Comparison of ENCODE assay signal across 8 mouse cellular contexts in the genomic region with DNA sequence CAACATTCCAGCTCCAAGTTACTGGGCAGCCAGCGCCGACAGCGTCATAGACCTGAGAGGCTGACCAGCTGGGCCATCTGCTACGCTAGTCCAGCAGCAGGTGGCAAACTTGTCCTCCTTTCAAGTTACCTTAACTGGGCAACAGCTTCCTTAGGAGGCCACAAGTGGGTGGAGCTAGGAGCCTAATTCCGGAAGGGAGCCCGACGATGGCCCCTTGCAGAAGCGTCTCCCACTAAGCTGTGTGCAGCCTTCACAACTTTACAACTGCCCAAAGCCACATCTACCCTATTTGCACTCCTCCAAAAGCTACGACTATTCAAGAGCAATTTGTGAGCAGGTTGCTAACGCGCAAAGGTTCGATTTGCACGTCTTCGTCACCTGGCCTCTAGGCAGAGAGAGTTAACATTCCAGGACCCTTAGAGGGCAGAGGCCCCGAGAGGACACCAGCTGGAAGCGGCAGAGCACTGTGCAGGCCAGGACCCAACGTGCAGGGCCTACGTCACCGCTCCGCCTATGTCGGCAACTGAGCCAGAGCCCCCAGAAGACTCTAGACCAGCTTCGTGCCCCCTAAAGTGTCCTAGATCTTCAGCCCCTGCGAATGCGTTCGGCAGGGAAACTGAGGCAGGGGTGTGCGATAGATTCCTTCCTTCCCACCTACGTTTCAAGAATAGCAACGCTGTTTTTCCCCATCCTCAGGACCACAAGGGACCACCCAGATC. TPM values are rescaled to one million over a fixed set of nuclear protein-coding genes. Genes with fewer than 3 reads are reported as not detected.
A peak's percentile ranks its signal among the peaks of the same experiment; 100 is the strongest.
DNase-seq lines count a peak whose midpoint lies in the region; ATAC-seq lines count a peak whose summit lies in the region.

No protein-coding gene starts in this region.

- WGBS in forebrain, embryonic 13.5 days, result 3% methylated on average over 28 of the region's 28 CpGs
- 2% methylated on average over 28 of the region's 28 CpGs for WGBS in hindbrain, embryonic 11.5 days
- 1% methylated on average over 28 of the region's 28 CpGs for WGBS in limb, embryonic 15.5 days
- 2% methylated on average over 28 of the region's 28 CpGs for WGBS in midbrain, embryonic 15.5 days
- 2% methylated on average over 28 of the region's 28 CpGs for WGBS in stomach, embryonic 16.5 days

- ATAC-seq in forebrain, embryonic 13.5 days, result peak; percentile 48
- peak; percentile 55 for ATAC-seq in hindbrain, embryonic 11.5 days (ENCODE audit: low FRiP score)
- ATAC-seq in limb, embryonic 15.5 days (ENCODE audit: insufficient number of reproducible peaks, low FRiP score, low TSS enrichment, low read depth), result peak; percentile 43
- ATAC-seq in midbrain, embryonic 15.5 days (replicated peaks), result peak; percentile 57
- ATAC-seq in stomach, embryonic 16.5 days (ENCODE audit: insufficient read depth, low FRiP score), result peak; percentile 37; the same call in 1 of the 2 replicates

- H3K4me2 ChIP-seq in forebrain, embryonic 13.5 days, result peak overlapping the region; percentile 98
- peak overlapping the region; percentile 84 for H3K4me2 ChIP-seq in hindbrain, embryonic 11.5 days (replicated peaks; ENCODE audit: low read depth, low read length)
- peak overlapping the region; percentile 83 for H3K4me2 ChIP-seq in limb, embryonic 15.5 days
- H3K4me2 ChIP-seq in midbrain, embryonic 15.5 days, result peak overlapping the region; percentile 96
- peak overlapping the region; percentile 95 for H3K4me2 ChIP-seq in stomach, embryonic 16.5 days (ENCODE audit: low read depth, low read length)

- peak overlapping the region; percentile 100 for H3K27ac ChIP-seq in forebrain, embryonic 13.5 days
- peak overlapping the region; percentile 100 for H3K27ac ChIP-seq in hindbrain, embryonic 11.5 days (ENCODE audit: low read depth, low read length)
- peak overlapping the region; percentile 100 for H3K27ac ChIP-seq in limb, embryonic 15.5 days
- peak overlapping the region; percentile 100 for H3K27ac ChIP-seq in midbrain, embryonic 15.5 days
- H3K27ac ChIP-seq in stomach, embryonic 16.5 days (ENCODE audit: low read length), result peak overlapping the region; percentile 100

- peaks cover 33% of the 10 kb centered on the region for H3K4me1 ChIP-seq in forebrain, embryonic 13.5 days
- H3K4me1 ChIP-seq in hindbrain, embryonic 11.5 days (replicated peaks; ENCODE audit: control insufficient read depth, insufficient read depth, low read length), result peaks cover 11% of the 10 kb centered on the region
- peaks cover 32% of the 10 kb centered on the region for H3K4me1 ChIP-seq in limb, embryonic 15.5 days
- peaks cover 29% of the 10 kb centered on the region for H3K4me1 ChIP-seq in midbrain, embryonic 15.5 days
- peaks cover 29% of the 10 kb centered on the region for H3K4me1 ChIP-seq in stomach, embryonic 16.5 days (ENCODE audit: control insufficient read depth, insufficient read depth, low read length)

- peaks cover 18% of the 10 kb centered on the region for H3K36me3 ChIP-seq in forebrain, embryonic 13.5 days (ENCODE audit: poor library complexity, severe bottlenecking)
- H3K36me3 ChIP-seq in hindbrain, embryonic 11.5 days (ENCODE audit: control insufficient read depth, insufficient read depth, low read length), result no peaks in the 10 kb centered on the region
- peaks cover 17% of the 10 kb centered on the region for H3K36me3 ChIP-seq in limb, embryonic 15.5 days
- peaks cover 6% of the 10 kb centered on the region for H3K36me3 ChIP-seq in midbrain, embryonic 15.5 days (replicated peaks)
- H3K36me3 ChIP-seq in stomach, embryonic 16.5 days (ENCODE audit: control insufficient read depth, insufficient read depth, low read length), result no peaks in the 10 kb centered on the region

- H3K4me3 ChIP-seq in forebrain, embryonic 13.5 days, result peak overlapping the region; percentile 90
- H3K4me3 ChIP-seq in hindbrain, embryonic 11.5 days (ENCODE audit: low read depth, low read length), result peak overlapping the region; percentile 89
- peak overlapping the region; percentile 92 for H3K4me3 ChIP-seq in limb, embryonic 15.5 days
- H3K4me3 ChIP-seq in midbrain, embryonic 15.5 days, result peak overlapping the region; percentile 93
- peak overlapping the region; percentile 96 for H3K4me3 ChIP-seq in stomach, embryonic 16.5 days (replicated peaks; ENCODE audit: low read length)

- DNase-seq in right cerebral cortex, adult 2 months (ENCODE audit: low spot score in 2 of 2), result peak; percentile 36 to 41
- DNase-seq in right cerebral cortex, postnatal 36 days (ENCODE audit: low spot score in 2 of 2), result no peak
- DNase-seq in c-Kit-positive CD71-positive TER-119-positive erythroid progenitor cells, embryonic 14.5 days (ENCODE audit: low spot score), result peak; percentile 72
- peak; percentile 60 for DNase-seq in hindbrain, embryonic 11.5 days (ENCODE audit: low spot score)

- H3K27me3 ChIP-seq in forebrain, embryonic 13.5 days, result no peaks in the 10 kb centered on the region
- no peaks in the 10 kb centered on the region for H3K27me3 ChIP-seq in hindbrain, embryonic 11.5 days (ENCODE audit: control insufficient read depth, insufficient read depth, low read length)
- H3K27me3 ChIP-seq in limb, embryonic 15.5 days, result no peaks in the 10 kb centered on the region
- no peaks in the 10 kb centered on the region for H3K27me3 ChIP-seq in midbrain, embryonic 15.5 days (replicated peaks)
- no peaks in the 10 kb centered on the region for H3K27me3 ChIP-seq in stomach, embryonic 16.5 days (ENCODE audit: control insufficient read depth, insufficient read depth, low read length)

- no peaks in the 10 kb centered on the region for H3K9me3 ChIP-seq in forebrain, embryonic 13.5 days (replicated peaks)
- no peaks in the 10 kb centered on the region for H3K9me3 ChIP-seq in hindbrain, embryonic 11.5 days (ENCODE audit: control insufficient read depth, low read length)
- H3K9me3 ChIP-seq in limb, embryonic 15.5 days, result no peaks in the 10 kb centered on the region
- no peaks in the 10 kb centered on the region for H3K9me3 ChIP-seq in midbrain, embryonic 15.5 days
- H3K9me3 ChIP-seq in stomach, embryonic 16.5 days (replicated peaks; ENCODE audit: control insufficient read depth, low read length), result no peaks in the 10 kb centered on the region

- H3K9ac ChIP-seq in forebrain, embryonic 13.5 days, result peak overlapping the region; percentile 100
- peak overlapping the region; percentile 99 for H3K9ac ChIP-seq in hindbrain, embryonic 11.5 days (ENCODE audit: low read depth, low read length)
- peak overlapping the region; percentile 99 for H3K9ac ChIP-seq in limb, embryonic 15.5 days
- H3K9ac ChIP-seq in midbrain, embryonic 15.5 days, result peak overlapping the region; percentile 98
- H3K9ac ChIP-seq in stomach, embryonic 16.5 days (ENCODE audit: low read length), result peak overlapping the region; percentile 100

RNA-seq across cellular contexts. Expression of a gene that starts 0.4 kb away (rescaled TPM):
- 101 and 107 TPM in 2 replicates for polyA plus RNA-seq in forebrain, embryonic 13.5 days (2015; fragmentation: Nextera tagmentation; extraction: Ambion mirVana)
- 58.1 and 60.0 TPM in 2 replicates for polyA plus RNA-seq in hindbrain, embryonic 11.5 days (2014; fragmentation: Nextera tagmentation; extraction: Ambion mirVana)
- 62.9 and 67.5 TPM in 2 replicates for polyA plus RNA-seq in limb, embryonic 15.5 days (2015; fragmentation: Nextera tagmentation; extraction: Ambion mirVana)
- 85.3 and 93.1 TPM in 2 replicates for polyA plus RNA-seq in midbrain, embryonic 15.5 days (2015; fragmentation: Nextera tagmentation; extraction: Ambion mirVana)
- polyA plus RNA-seq in stomach, embryonic 16.5 days (2015; fragmentation: Nextera tagmentation; extraction: Ambion mirVana), result 58.6 and 69.6 TPM in 2 replicates

RNA-seq across cellular contexts. Expression of a gene that starts 21.2 kb away (rescaled TPM):
- polyA plus RNA-seq in forebrain, embryonic 13.5 days (2015; fragmentation: Nextera tagmentation; extraction: Ambion mirVana), result 34.3 and 35.4 TPM in 2 replicates
- 62.2 and 67.6 TPM in 2 replicates for polyA plus RNA-seq in hindbrain, embryonic 11.5 days (2014; fragmentation: Nextera tagmentation; extraction: Ambion mirVana)
- polyA plus RNA-seq in limb, embryonic 15.5 days (2015; fragmentation: Nextera tagmentation; extraction: Ambion mirVana), result 57.1 and 61.8 TPM in 2 replicates
- 105 and 121 TPM in 2 replicates for polyA plus RNA-seq in midbrain, embryonic 15.5 days (2015; fragmentation: Nextera tagmentation; extraction: Ambion mirVana)
- 60.1 and 76.5 TPM in 2 replicates for polyA plus RNA-seq in stomach, embryonic 16.5 days (2015; fragmentation: Nextera tagmentation; extraction: Ambion mirVana)

RNA-seq across cellular contexts. Expression of a gene that starts 32.9 kb away (rescaled TPM):
- polyA plus RNA-seq in forebrain, embryonic 13.5 days (2015; fragmentation: Nextera tagmentation; extraction: Ambion mirVana), result 12.2 and 15.1 TPM in 2 replicates
- 8.6 and 8.8 TPM in 2 replicates for polyA plus RNA-seq in hindbrain, embryonic 11.5 days (2014; fragmentation: Nextera tagmentation; extraction: Ambion mirVana)
- 13.2 and 13.9 TPM in 2 replicates for polyA plus RNA-seq in limb, embryonic 15.5 days (2015; fragmentation: Nextera tagmentation; extraction: Ambion mirVana)
- 17.8 and 18.9 TPM in 2 replicates for polyA plus RNA-seq in midbrain, embryonic 15.5 days (2015; fragmentation: Nextera tagmentation; extraction: Ambion mirVana)
- polyA plus RNA-seq in stomach, embryonic 16.5 days (2015; fragmentation: Nextera tagmentation; extraction: Ambion mirVana), result 11.3 and 12.4 TPM in 2 replicates

RNA-seq across cellular contexts. Expression of a gene that starts 45.4 kb away (rescaled TPM):
- 4.0 and 4.2 TPM in 2 replicates for polyA plus RNA-seq in forebrain, embryonic 13.5 days (2015; fragmentation: Nextera tagmentation; extraction: Ambion mirVana)
- polyA plus RNA-seq in hindbrain, embryonic 11.5 days (2014; fragmentation: Nextera tagmentation; extraction: Ambion mirVana), result 3.0 and 4.4 TPM in 2 replicates
- 5.8 and 9.3 TPM in 2 replicates for polyA plus RNA-seq in limb, embryonic 15.5 days (2015; fragmentation: Nextera tagmentation; extraction: Ambion mirVana)
- 6.4 and 6.6 TPM in 2 replicates for polyA plus RNA-seq in midbrain, embryonic 15.5 days (2015; fragmentation: Nextera tagmentation; extraction: Ambion mirVana)
- polyA plus RNA-seq in stomach, embryonic 16.5 days (2015; fragmentation: Nextera tagmentation; extraction: Ambion mirVana), result 7.2 and 7.9 TPM in 2 replicates

RNA-seq across cellular contexts. Expression of a gene that starts 46.0 kb away (rescaled TPM):
- polyA plus RNA-seq in forebrain, embryonic 13.5 days (2015; fragmentation: Nextera tagmentation; extraction: Ambion mirVana), result 82.7 and 91.6 TPM in 2 replicates
- polyA plus RNA-seq in hindbrain, embryonic 11.5 days (2014; fragmentation: Nextera tagmentation; extraction: Ambion mirVana), result 85.7 and 92.0 TPM in 2 replicates
- 178 and 187 TPM in 2 replicates for polyA plus RNA-seq in limb, embryonic 15.5 days (2015; fragmentation: Nextera tagmentation; extraction: Ambion mirVana)
- 101 and 109 TPM in 2 replicates for polyA plus RNA-seq in midbrain, embryonic 15.5 days (2015; fragmentation: Nextera tagmentation; extraction: Ambion mirVana)
- polyA plus RNA-seq in stomach, embryonic 16.5 days (2015; fragmentation: Nextera tagmentation; extraction: Ambion mirVana), result 159 and 162 TPM in 2 replicates

Comparison
In these comparisons a context has a peak if more than half of its experiments do, and no peak if none do; other contexts are left out.
1. DNase-seq: peak in right cerebral cortex, adult 2 months (2 of 2), c-Kit-positive CD71-positive TER-119-positive erythroid progenitor cells, embryonic 14.5 days (single experiment) and hindbrain, embryonic 11.5 days (single experiment); none in right cerebral cortex, postnatal 36 days (0 of 2).
2. Peak in every context shown above with its lines, with median percentiles within 50 percentile points of each other: ATAC-seq, H3K27ac ChIP-seq, H3K4me2 ChIP-seq, H3K4me3 ChIP-seq and H3K9ac ChIP-seq.